Mouse (Mus musculus) hindbrain, embryonic 10.5 days (tissue): ENCODE measurements around the gene Lmo2. TPM values are rescaled to one million over a fixed set of nuclear protein-coding genes. Genes with fewer than 3 reads are reported as not detected.
A peak's percentile ranks its signal among the peaks of the same experiment; 100 is the strongest.
"Not testable (repeated sequence)": the region's sequence is repeated elsewhere in the genome, so short reads cannot be mapped to it uniquely, and the experiment has no call there.

Source experiments
- DNase-seq: peaks from one replicate; pipeline ENCODE4 v3.0.0-alpha.2; 2017; ENCODE audit warnings: low spot score
- H3K27ac ChIP-seq: fragments of 300-500 bp; sonication (generic); 2 replicates; pipeline ENCODE4 v1.5.1; 2016; ENCODE audit warnings: mild to moderate bottlenecking, moderate library complexity
- H3K27me3 ChIP-seq: fragments of 300-500 bp; sonication (generic); 2 replicates; pipeline ENCODE4 v1.6.1; 2016; ENCODE audit warnings: mild to moderate bottlenecking; ENCODE audit not compliant: poor library complexity, insufficient read depth, severe bottlenecking
- H3K36me3 ChIP-seq: fragments of 300-500 bp; sonication (generic); 2 replicates; pipeline ENCODE4 v1.6.1; 2016; ENCODE audit warnings: mild to moderate bottlenecking, moderate library complexity
- H3K4me1 ChIP-seq: fragments of 300-500 bp; sonication (generic); replicated peaks from 2 replicates; pipeline ENCODE4 v1.6.1; 2016; ENCODE audit warnings: mild to moderate bottlenecking
- H3K4me3 ChIP-seq: fragments of 300-500 bp; sonication (generic); 2 replicates; pipeline ENCODE4 v1.5.1; 2016; ENCODE audit warnings: mild to moderate bottlenecking, moderate library complexity
- H3K9me3 ChIP-seq: fragments of 300-500 bp; sonication (generic); 2 replicates; pipeline ENCODE4 v1.6.1; 2016; ENCODE audit warnings: mild to moderate bottlenecking, moderate library complexity
- WGBS: fragments of 180-500 bp; shearing (Covaris S2); methylation state at CpG from one replicate; pipeline ENCODE4 v1.1.7; 2016; 5-methylcytosine and 5-hydroxymethylcytosine counted together
- polyA plus RNA-seq: library from polyadenylated mRNA; unstranded; fragments of >200 nt; fragmentation: Nextera tagmentation; extraction: Ambion mirVana; gene quantifications from 2 replicates; pipeline ENCODE4 v1.2.1, GENCODE M21; 2016

Lmo2 gene
- polyA plus RNA-seq, 1 experiment from 2014 or later = 21.2 TPM

GRCm38 (mm10) chr2:103992618-103993332 is 35.0 kb downstream of the Lmo2 start:
- Histone ChIP-seq H3K4me3 (no peak overlapping the region), H3K4me1 (peaks cover 6% of the 10 kb centered on the region), H3K36me3 (no peaks in the 10 kb centered on the region), H3K9me3 (no peaks in the 10 kb centered on the region), H3K27me3 (peaks cover 9% of the 10 kb centered on the region), H3K27ac (no peak overlapping the region)
- no peak for DNase-seq
- 24% methylated on average over 17 of the region's 17 CpGs for WGBS

DNA sequence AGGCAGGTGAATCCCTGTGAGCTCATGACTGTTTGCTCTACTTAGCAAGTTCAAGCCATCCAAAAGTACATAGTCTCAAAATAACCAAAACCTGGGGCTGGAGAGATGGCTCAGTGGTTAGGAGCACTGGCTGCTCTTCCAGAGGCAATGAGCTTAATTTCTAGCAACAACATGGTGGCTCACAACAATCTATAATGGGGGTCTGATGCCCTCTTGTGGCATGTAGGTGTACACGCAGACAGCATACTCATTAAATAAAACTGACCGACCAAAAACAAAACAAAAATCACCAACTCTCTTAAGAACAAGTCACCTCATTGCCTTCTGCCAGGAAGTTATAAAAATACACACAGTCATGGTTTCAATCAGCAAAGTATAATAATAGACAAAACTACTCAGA is 43.3 kb downstream of the Lmo2 start:
- DNase-seq = no peak
- Histone ChIP-seq H3K27me3 (peaks cover 9% of the 10 kb centered on the region), H3K9me3 (no peaks in the 10 kb centered on the region), H3K4me1 (0 out of 2 replicates have a peak, but pooled peaks cover 3% of the 10 kb centered on the region), H3K27ac (no peak overlapping the region), H3K4me3 (no peak overlapping the region), H3K36me3 (no peaks in the 10 kb centered on the region)
- 22% methylated on average over 2 of the region's 2 CpGs for WGBS

- no peak overlapping the region for H3K27ac ChIP-seq
- no peak overlapping the region for H3K4me3 ChIP-seq
- 87% methylated on average over 4 of the region's 4 CpGs for WGBS
- H3K4me1 ChIP-seq = 0 out of 2 replicates have a peak, but pooled peaks cover 3% of the 10 kb centered on the region
- H3K27me3 ChIP-seq = peaks cover 9% of the 10 kb centered on the region
- no peak for DNase-seq
- H3K9me3 ChIP-seq = no peaks in the 10 kb centered on the region
- H3K36me3 ChIP-seq = no peaks in the 10 kb centered on the region
Measured at GRCm38 (mm10) chr2:104001861-104002260, 44.1 kb downstream of the Lmo2 start.

DNA sequence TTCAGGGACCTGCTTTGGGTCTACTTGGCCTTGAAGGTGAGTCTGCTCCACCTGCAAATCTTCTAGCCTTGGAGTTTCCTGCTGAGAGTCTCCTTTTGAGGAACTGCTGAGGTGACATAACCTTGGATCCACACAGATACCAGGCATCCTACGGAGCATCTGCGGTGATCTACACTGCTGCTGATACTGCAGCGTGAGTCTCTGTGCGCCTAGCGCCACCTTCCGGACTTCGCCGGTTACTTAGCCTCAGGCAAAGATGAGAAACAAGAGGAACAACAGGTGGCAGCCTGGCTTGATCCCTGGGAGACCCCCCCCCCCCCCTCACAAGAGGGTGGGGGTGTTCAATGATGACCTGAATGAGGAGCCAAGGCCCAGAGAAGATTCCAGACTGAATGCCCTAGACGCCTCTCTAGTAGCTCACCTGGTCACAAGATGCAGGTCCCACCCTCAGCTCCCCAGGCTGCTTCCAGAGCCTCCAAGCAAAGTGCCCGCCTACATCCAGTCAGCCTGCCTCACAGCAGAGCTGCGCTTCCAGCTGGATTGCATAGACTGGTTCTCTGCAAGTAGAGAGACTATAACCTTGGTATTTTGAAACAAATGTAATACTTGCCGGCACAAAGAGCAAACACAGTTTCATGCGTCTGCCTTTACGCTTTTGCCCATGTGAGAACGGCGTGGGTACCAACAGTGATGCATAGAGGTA is 45.1 kb downstream of the Lmo2 start:
- 0 out of 2 replicates have a peak, but pooled peaks cover 3% of the 10 kb centered on the region for H3K4me1 ChIP-seq
- peaks cover 9% of the 10 kb centered on the region for H3K27me3 ChIP-seq
- DNase-seq = peak; percentile 56
- H3K27ac ChIP-seq = no peak overlapping the region
- H3K9me3 ChIP-seq = no peaks in the 10 kb centered on the region
- no peaks in the 10 kb centered on the region for H3K36me3 ChIP-seq
- 33% methylated on average over 16 of the region's 16 CpGs for WGBS
- no peak overlapping the region for H3K4me3 ChIP-seq

DNA sequence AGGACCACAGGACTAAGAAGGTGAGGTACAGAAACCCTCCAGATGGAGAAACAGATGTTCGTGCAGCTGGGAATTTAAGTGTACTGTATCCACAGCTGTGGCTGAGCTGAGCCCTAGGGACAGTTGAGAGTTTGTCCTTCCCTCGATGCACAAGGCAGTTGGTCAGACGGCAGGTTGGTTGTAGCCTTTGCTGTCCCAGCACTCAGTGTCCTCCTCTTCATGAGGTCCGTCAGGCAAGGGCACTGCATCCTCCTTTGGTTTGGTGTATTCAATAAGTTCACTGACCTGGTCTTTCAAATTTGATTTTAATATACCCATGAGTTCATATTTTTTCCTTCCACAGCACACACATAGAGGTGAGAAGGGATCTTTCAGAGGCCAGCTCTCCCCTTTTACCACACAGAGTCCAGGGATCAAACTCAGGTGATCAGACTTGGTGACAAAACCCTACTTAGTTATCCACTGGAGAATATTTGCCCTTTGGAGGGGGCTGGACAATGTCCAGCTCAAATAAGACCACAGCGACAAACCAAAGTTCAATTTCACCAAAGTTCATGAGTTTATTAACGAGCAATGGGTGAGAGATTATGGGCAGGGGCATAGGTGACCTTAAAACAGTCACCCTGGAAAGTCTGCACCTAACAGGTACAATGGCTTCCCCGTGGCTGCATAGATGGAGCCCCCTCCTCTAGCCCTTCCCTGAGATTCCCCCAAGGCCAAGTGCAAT is 50.2 kb downstream of the Lmo2 start:
- Histone ChIP-seq H3K4me3 (no peak overlapping the region), H3K27ac (no peak overlapping the region), H3K9me3 (no peaks in the 10 kb centered on the region), H3K36me3 (no peaks in the 10 kb centered on the region), H3K4me1 (no peaks in the 10 kb centered on the region), H3K27me3 (peaks cover 8% of the 10 kb centered on the region)
- WGBS = 88% methylated on average over 7 of the region's 7 CpGs
- no peak for DNase-seq

- not testable (repeated sequence) for H3K27ac ChIP-seq, H3K36me3 ChIP-seq, DNase-seq, H3K9me3 ChIP-seq, H3K27me3 ChIP-seq, H3K4me1 ChIP-seq, H3K4me3 ChIP-seq
- 93% methylated on average over 3 of the region's 3 CpGs for whole genome bisulfite sequencing
Measured at GRCm38 (mm10) chr2:104008853-104009252, 51.1 kb downstream of the Lmo2 start.

- Histone ChIP-seq H3K27me3 (no peaks in the 10 kb centered on the region; the same call in 1 of the 2 replicates), H3K9me3 (no peaks in the 10 kb centered on the region), H3K4me3 (no peak overlapping the region), H3K36me3 (no peaks in the 10 kb centered on the region), H3K4me1 (peaks cover 8% of the 10 kb centered on the region), H3K27ac (no peak overlapping the region)
- WGBS = 86% methylated on average over 7 of the region's 7 CpGs
- no peak for DNase-seq
Measured at GRCm38 (mm10) chr2:104023096-104023495, 65.3 kb downstream of the Lmo2 start.

DNA sequence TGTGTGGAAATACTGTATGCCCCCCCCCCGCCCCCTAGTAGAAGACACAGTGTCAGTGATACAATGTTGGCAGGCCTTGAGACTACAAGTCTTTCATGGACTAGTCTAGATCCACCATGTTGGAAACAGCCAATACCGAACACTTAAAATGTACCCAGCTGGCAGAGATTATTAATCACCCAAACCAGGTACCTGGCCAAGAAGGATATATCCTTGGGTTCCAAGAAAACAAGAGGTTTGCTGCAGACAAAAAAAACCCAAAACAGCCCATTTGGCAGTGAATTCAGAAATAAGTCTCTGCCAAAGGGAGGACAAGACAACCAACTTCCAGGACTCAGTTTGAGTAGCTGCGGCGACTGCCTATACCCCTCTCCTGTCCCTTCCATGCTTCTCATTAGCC is 66.9 kb downstream of the Lmo2 start:
- WGBS = 89% methylated on average over 4 of the region's 4 CpGs
- Histone ChIP-seq H3K4me1 (peaks cover 23% of the 10 kb centered on the region), H3K4me3 (no peak overlapping the region), H3K27me3 (no peaks in the 10 kb centered on the region; the same call in 1 of the 2 replicates), H3K27ac (no peak overlapping the region), H3K36me3 (no peaks in the 10 kb centered on the region), H3K9me3 (no peaks in the 10 kb centered on the region)
- DNase-seq = no peak

DNA sequence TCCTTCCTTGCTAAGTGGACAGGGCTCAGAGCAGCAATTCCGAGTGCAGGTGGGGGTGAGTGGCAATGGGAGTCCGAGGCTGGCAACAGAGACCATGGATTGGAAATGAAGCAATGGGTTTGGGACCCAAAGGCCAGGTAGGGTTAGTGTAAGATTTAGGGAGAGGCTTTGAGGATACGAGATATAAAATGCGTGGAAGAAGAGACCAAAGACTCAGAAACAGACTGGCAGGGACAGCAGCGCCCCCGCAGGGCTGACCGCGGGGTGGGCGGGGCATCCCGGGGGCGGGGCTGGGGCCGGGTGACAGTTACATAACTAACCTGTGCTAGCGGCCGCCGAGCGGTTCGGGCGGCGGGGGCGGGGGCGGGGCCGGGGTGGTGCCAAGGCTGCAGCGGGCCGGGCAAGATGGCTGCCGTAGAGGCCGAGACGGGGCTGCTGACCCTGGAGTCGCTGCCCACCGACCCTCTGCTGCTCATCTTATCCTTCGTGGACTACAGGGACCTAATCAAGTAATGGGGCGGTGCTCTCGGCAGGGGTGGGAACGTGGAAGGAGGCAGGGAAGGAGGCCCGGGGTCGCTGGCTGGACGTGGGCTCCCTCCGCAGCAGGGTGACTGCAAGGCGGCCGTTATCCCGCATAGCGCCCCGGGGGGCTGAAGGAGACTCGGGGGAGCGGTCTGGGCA is 69.8 kb downstream of the Lmo2 start, which contains the start of gene Fbxo3:
TSS of gene Fbxo3 (plus strand) at position 264 of the 681 bp plus-strand sequence.
- no peaks in the 10 kb centered on the region for H3K9me3 ChIP-seq
- no peaks in the 10 kb centered on the region; the same call in 1 of the 2 replicates for H3K27me3 ChIP-seq
- H3K4me1 ChIP-seq = peaks cover 28% of the 10 kb centered on the region
- 2% methylated on average over 44 of the region's 44 CpGs for WGBS
- peak; percentile 92 for DNase-seq
- peaks cover 8% of the 10 kb centered on the region; the same call in 1 of the 2 replicates for H3K36me3 ChIP-seq
- peak within 1 kb of the TSS; percentile 84 for H3K4me3 ChIP-seq
- H3K27ac ChIP-seq = peak within 1 kb of the TSS; percentile 93

DNA sequence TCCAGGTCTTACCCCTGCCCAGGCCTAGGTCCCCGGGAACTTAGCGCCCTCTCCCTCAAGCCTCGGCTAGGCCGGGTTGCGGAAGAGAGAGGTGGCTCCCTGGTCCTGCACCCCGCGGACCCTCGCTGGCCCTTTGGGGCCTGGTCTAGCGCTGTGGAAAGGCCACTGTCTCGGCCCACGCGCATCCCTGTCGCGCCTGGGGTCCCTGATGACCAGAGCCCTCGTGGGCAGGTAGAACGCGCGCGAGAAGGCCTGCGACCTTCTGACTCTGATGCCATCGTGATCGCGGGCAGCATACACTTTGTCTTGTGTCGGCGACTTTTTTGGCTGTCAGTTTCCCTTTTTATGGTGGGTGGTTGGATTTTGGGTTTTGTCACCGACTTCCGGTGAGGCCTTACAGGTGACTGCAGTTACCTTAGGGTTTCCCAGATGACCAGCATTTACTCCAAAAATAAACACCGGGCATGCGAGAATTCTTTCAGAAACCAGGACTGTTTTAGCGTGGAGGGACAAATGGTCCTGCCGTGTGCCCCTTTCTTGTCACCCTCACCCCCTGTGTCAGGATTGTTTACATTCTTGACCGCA is 70.4 kb downstream of the Lmo2 start, which contains the start of gene 4931422A03Rik:
TSS of gene 4931422A03Rik (minus strand) at position 223 of the 585 bp plus-strand sequence.
- peak within 1 kb of the TSS; percentile 93 for H3K27ac ChIP-seq
- WGBS = 1% methylated on average over 32 of the region's 32 CpGs
- H3K27me3 ChIP-seq = no peaks in the 10 kb centered on the region; the same call in 1 of the 2 replicates

DNA sequence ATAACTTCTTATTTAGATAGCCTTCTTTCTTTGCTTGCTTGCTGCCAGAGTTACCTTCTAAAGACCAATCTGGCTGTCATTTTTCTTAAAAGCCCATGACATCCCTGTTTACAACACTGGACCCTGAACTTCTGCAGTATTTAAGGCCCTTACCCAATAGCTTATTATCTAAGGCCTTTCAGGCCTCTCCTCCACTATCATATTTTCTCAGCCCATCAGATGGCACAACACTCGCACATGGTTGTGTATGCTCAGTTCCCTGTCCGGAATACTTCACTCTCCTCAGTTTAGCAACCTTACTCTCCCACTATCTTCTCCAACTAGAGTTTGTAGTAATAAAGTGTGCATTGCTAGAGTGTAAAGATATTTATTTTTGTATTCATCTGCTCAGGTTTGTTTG is 71.3 kb downstream of the Lmo2 start:
- peaks cover 28% of the 10 kb centered on the region for H3K4me1 ChIP-seq
- H3K27ac ChIP-seq = no peak overlapping the region
- no peak for DNase-seq
- no peaks in the 10 kb centered on the region; the same call in 1 of the 2 replicates for H3K27me3 ChIP-seq
- WGBS = 88% methylated on average over 2 of the region's 2 CpGs
- H3K9me3 ChIP-seq = no peaks in the 10 kb centered on the region
- peaks cover 18% of the 10 kb centered on the region for H3K36me3 ChIP-seq
- H3K4me3 ChIP-seq = peak overlapping the region; percentile 84

More for the DNA sequence above, 70.4 kb downstream of the Lmo2 start, which contains the start of gene 4931422A03Rik:
- no peak for DNase-seq
- Histone ChIP-seq H3K36me3 (peaks cover 12% of the 10 kb centered on the region; the same call in 1 of the 2 replicates), H3K9me3 (no peaks in the 10 kb centered on the region), H3K4me3 (peak within 1 kb of the TSS; percentile 84), H3K4me1 (peaks cover 28% of the 10 kb centered on the region)

DNA sequence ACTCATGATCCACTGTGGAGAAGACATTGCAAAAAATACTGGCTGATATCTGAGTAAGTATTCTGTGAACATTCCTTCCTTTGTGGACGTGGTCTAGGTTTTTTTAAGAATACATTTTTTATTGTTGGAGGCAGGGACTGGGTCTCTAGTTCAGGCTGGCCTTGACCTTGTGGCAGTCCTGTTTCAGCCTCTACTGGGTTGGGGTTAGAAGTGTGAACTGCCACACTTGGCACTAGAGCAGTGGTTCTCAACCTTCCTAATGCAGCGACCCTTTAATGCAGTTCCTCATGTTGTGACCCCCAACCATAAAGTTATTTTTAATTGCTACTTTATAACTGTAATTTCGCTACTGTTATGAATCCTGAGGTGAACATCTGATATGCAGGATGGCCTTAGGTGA is 72.6 kb downstream of the Lmo2 start:
- DNase-seq = no peak
- H3K36me3 ChIP-seq = peaks cover 28% of the 10 kb centered on the region
- H3K4me1 ChIP-seq = peaks cover 28% of the 10 kb centered on the region
- WGBS = 85% methylated on average over 3 of the region's 3 CpGs
- no peak overlapping the region for H3K4me3 ChIP-seq
- no peaks in the 10 kb centered on the region for H3K27me3 ChIP-seq
- H3K27ac ChIP-seq = no peak overlapping the region
- H3K9me3 ChIP-seq = no peaks in the 10 kb centered on the region
